Mouse (Mus musculus) heart, postnatal 14 days (tissue): ENCODE results near the gene Rab25. TPM values are rescaled to one million over a fixed set of nuclear protein-coding genes. Genes with fewer than 3 reads are reported as not detected.

ENCODE experiments used
- DNase-seq, 2 experiments: peaks; one replicate each; pipeline ENCODE4 v3.0.0; 2021 to 2022
- intact Hi-C: fragments of 180-260 bp; cut with DNase I; formaldehyde crosslinking; loops from one replicate; pipeline ENCODE4 v1.15.1; 2025
- total RNA-seq, 2 experiments: library from RNA; stranded (reverse); gene quantifications; 2 replicates each; pipeline ENCODE4 v1.2.3; 2021

The Rab25 gene
- total RNA-seq, 2 experiments from 2014 or later, result 0.33 TPM; not detected in 1

DNA sequence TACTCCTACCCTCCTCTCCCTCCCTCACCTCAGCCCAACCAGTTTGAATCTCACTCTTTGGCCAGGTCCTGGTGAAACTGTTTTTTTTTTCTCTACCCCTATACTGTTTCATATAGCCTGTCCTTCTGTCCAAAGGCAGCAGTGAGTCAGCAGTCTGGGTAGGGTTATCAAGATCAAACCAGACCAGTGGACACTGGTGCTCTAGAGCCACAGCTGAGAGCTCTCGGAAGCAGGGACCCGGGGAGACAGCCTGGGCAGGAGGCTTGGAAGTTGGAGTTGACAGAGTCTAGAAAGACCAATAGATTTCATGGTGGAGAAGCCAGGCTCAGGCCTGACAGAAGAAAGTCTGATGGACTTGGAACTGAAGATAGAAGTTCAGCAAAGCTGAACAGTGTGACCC lies 20.5 kb upstream of the Rab25 start:
- intact Hi-C loops, result no loop called here
- DNase-seq, result no peak

DNA sequence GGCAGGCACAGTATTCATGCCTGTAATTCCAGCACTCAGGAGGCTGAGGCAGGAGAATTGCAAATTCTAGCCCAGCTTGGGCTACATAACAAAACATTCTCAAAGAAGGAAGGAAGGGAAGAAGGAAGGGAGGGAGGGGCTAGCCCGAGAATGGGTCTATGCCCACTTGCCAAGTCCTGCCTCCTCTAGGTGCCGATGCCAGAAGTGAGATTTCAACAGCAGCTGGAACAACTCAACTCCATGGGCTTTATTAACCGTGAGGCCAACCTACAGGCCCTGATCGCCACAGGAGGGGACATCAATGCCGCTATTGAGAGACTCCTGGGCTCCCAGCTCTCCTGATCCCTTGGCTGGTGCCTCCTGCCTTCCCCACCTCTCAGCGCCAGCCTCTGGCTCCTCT lies 19.8 kb upstream of the Rab25 start:
- no peak for DNase-seq
- intact Hi-C loops, result no loop called here

DNA sequence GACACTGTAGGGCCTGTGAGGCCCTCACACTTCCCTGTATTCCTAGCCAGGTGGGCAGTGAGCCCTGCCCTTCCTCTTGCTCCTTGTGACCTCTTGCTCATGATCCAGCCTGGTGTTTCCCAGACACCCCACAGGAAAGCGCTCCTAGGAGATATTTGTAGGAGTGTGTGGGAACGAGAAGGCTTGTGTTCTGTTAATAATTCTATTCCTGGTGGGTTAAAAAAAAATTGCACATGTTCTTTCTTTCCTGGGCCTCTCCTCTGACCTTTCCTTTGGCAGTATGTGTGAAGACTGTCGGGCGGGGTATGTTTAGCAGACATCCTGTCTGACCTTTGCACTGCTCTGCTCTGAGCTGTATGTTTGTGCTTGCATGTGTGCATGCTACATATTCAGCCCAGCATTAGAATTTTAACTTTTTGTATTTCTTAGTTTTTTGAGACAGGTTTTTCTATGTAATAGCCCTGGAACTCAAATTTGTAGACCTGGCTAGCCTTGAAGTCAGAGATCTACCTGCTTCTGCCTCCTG lies 18.5 kb upstream of the Rab25 start:
- intact Hi-C loops, result no loop called here
- DNase-seq, result no peak

DNA sequence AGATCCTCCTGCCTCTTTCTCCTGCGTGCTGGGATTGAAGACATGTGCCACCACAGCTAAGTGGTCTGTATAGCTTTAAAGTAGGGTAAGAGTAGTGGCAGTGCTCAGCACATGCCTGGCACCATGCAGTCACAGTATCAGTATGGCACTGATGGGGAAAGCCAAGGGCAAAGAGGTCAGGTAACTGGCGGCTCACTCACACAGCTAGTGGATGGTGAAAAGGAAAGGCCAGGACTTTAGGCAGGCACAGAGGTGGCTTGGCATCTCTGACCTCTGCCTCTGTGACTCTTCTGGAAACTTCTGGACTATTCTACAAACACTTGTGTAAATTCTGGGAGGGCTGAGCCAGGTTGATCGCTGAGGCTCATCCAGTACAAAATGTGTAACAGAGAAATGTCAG lies 18.0 kb upstream of the Rab25 start:
- intact Hi-C loops, result no loop called here
- no peak for DNase-seq

DNA sequence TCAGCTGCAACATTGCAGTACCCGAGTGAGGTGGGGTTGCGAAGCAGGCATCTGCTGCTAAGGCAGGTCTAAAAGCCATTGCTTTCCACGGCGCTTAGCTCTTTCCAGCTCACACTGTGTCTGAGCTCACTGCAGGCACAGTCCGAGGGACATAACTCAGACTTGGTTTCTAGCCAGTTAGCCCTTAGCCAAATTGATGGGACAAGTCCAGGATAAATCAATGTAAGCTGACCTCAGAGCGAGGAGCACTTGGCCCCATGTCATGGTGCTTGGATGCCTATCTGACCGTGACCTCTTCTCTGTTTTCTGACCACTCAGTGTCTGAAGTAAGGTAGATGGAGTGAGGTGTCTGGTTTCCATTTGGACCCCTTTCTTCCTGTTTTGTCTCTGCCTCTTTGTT lies 15.9 kb upstream of the Rab25 start:
- DNase-seq, result no peak
- intact Hi-C loops, result no loop called here

DNA sequence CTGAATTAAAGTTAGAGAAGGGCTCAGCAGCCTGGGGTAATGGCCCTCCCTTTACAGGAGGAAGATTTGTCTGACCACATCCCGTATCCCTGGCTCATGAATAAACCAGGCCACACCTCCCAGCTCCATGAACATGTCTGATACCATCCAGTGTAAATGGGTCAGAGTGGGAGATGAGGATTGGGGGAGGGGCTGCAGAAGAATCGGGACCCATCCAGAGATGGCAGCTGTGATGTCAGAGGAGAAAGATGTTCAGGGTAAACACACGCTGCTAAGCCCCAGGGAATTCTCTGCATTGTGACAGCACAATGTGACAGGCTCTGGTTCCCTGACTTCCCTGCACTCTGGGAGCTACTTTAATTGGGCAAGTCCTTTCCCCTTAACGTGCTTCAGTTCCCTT lies 15.3 kb upstream of the Rab25 start:
- intact Hi-C loops, result no loop called here

DNA sequence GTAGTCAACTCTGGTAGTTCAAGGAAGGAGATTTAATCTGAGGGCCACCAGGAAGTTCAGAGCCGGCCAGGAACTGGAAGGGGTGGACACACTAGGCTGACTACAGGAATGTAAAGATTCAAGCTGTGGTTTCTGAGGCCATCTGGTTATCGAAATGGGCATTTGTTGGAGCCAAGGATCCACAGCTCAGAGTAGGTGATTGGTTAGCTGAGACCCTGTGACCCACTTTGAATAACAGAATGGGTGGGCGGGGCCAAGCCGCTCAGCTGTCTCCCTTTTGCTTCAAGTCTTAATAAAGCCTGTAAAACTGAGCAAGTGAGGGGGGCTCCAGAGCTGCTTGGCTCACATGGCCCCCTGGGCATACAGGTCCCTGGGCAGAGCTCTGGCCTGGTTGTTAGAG lies 13.9 kb upstream of the Rab25 start:
- intact Hi-C loops, result no loop called here
- DNase-seq, result no peak

More for the DNA sequence above, 15.3 kb upstream of the Rab25 start:
- no peak for DNase-seq

DNA sequence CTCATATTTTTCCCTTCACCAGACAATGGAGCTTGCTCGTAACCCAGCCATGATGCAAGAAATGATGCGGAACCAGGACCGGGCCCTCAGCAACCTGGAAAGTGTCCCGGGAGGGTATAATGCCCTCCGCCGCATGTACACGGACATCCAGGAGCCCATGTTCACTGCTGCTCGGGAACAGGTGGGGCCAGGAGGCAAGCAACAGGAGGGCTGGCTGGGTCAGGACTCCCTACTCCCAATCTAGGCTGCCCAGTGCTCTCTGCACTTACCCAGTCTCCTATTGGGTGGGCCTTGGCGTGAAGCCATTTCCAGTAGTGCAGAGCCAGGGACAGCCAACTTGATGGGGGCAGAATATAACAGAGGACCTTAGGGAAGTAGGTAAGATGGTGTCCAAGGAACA lies 11.5 kb upstream of the Rab25 start:
- DNase-seq, result no peak
- intact Hi-C loops, result no loop called here

DNA sequence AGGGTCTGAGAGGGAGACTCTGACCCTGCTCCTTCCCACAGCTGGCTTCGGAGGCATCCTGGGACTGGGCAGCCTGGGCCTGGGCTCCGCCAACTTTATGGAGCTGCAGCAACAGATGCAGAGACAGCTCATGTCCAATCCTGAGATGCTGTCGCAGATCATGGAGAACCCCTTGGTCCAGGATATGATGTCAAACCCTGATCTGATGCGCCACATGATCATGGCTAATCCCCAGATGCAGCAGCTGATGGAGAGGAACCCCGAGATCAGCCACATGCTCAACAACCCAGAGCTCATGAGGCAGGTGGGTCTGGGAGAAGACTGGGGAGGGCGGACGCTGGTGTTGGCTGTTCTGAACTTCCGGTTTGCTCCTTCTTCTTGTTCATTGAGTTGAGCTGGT lies 8.5 kb upstream of the Rab25 start:
- DNase-seq, result no peak
- intact Hi-C loops, result no loop called here

DNA sequence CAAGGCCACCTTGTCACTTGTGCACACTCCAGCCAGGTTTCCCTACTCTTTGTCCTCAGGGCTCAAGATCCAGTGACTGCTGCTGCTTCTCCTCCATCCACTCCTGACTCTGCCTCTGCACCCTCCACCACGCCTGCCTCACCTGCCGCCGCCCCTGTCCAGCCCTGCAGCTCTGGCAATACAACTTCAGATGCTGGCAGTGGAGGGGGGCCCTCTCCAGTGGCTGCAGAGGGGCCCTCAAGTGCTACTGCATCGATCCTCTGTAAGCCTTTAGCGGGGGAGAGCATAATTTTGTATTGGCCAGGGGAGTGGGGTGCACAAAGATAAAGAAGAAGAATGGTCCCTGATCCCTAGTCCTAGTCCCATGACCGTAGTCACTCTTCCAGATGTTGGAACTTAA lies 7.6 kb upstream of the Rab25 start:
- DNase-seq, result no peak
- intact Hi-C loops, result no loop called here

DNA sequence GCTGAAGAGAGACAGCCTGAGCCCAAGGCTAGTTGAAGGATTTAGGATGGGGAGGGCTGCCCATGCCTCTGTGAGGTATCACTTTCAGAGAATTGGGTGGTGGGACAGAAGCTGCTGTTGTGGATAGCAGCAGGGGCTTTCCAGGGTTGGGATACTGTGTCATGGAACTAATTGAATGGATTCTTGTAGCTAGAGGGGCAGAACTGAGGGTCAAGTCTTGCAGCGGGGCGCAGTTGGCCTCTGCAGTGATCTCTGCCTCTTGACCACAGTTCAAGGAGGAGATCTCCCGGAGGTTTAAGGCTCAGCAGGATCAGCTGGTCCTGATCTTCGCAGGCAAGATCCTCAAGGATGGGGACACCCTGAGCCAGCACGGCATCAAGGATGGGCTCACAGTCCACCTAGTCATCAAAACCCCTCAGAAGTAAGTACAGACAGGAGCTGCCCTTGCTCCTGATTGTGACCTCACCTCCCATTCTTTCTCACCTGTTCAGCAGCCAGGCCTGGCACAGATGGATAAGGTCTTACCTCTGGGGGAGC lies 7.0 kb upstream of the Rab25 start:
- intact Hi-C loops, result no loop called here
- no peak for DNase-seq

DNA sequence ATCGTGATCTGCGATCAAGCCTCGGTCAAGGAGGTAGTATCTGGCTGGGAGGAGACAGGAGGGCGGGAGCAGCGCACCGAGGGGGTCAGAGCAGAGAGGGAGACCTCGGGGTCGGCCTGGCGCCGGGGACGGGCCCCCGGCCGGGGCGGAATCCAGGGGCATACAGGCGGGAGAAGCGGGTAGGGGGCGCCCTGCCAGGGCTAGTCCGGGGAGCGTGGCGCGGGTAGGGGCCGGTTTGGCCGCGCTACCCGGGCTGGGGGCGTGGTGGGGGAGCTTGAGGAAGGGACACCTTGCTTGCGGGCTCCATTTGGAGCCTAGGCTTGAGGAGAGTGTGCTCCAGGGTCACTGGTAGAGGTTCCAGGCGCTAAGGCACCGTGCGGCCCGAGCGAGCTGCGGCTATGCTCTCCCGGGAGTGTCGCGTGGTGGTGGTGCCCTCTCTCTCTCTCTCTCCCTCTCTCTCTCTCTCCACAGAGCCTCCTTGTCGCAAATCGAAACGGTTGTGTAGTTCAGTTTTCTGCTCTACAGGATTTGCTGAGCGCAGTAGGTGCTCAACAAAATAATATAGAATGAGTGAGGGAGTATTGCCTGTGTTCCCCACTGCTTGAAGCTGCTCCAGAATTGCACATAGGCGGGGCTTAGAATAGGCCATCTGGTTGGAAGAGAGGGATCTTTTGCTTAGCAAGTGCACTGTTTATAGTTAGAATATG lies 5.9 kb upstream of the Rab25 start:
- DNase-seq, result peak in 1 of 2 experiments; percentile 67
- intact Hi-C loops, result no loop called here

DNA sequence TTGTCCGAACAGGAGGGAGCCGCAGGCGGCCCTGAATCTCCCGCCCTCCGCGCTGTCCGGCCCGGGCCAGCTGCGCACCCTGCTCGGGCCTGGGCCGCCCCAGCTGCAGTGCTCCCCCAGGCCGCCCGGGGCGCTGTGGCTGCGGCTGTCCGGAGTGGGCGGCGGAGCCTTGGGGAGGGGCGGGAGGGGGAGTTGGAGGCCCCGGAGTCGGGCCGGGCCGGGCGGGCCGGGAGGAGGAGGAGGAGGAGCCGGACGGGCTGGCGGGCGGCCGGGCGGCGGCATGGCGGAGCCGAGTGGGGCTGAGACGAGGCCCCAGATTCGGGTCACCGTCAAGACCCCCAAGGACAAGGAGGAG lies 5.4 kb upstream of the Rab25 start, which contains the start of gene Ubqln4:
Ubqln4 (plus strand) TSS at position 234 of the 355 bp plus-strand sequence.
- DNase-seq, result peak; percentile 98
- intact Hi-C loops, result no loop called here

DNA sequence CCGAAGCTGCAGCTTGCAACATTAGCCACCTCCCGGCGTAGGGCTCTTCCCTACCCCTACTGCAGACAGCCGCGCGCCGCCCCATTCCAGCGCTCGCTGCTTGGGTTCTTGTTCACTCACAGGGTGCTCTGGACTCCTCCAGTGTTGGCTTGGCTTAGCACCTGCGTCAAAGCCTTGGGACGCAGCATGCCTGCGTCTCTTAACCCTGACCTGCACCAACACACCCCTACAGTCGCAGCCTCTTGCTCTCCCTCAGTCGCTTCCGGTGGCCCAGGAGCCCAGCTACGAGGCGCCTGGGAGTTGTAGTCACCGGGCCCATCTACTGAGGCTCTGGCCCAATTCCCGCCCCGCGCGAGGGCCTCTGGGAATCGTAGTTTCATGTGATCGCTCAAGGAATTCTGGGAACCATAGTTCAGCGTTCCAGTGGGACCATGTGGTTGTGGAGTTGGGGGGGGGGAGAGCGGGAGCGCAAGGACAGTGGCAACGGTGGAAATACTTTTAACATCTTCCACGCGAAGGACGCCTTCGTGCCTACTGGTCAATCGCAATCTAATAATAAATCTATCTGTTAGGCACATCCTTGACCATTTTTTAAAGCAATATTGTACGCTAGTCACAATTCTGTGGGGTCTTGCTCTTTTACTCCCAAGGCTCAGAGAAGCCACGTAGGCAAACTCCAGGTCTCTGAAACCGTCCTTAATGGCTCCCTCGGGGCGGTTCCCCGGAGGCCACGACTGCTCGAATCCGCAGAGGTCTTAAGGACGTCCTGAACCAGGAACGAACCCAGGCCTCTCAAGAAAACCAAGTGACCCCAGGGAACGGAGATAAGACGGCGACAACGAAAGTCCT lies 4.8 kb upstream of the Rab25 start, which contains the start of gene Lamtor2:
Lamtor2 (minus strand) TSS at position 399 of the 849 bp plus-strand sequence.
- intact Hi-C loops, result no loop called here

DNA sequence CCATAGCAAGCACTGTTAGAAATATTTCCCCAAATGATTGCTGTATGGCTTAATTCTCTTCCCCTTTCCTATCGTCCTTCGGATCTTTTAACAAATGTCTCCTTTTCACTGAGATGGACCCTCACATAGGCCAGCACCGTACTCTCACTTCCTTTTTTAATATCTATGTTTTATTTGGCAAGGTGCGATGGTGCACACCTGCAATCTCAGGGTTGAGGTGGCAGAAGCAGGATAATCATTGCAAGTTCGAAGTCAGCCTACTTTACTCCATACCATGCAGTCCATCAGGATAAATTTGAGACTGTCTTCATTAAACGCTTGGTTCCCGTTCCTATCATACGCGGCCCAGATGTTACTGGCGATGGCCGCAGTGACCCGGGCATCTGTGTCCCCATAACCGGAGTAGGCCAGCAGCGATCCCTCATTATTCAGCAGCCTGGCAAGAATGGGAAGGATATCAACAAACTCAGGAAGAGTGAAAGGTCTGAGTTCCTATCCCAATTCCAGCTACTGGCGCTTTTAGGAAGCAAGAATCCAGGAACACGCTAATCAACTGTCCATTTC lies 4.1 kb upstream of the Rab25 start:
- DNase-seq, result no peak
- intact Hi-C loops, result no loop called here

More for the DNA sequence above, 4.8 kb upstream of the Rab25 start, which contains the start of gene Lamtor2:
- peak; percentile 97 to 98 for DNase-seq

DNA sequence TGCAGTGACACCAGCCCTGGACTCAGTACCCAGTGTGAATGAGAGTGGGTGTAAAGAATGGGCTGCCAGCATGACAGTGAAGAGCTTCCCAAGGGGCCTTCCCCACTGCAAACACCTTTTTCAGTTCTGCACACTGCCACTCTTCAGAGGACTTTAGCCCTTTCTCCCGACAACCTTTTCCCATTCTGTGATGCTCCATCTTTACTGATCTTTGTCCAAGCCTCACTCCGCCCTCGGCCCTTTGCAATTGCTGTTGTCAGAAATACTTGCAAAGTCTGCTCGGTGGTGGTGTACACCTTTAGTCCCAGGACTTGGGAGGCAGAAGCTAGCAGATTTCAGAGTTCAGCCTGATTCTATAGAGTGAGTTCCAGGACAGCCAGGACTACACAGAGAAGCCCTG lies 3.5 kb upstream of the Rab25 start:
- DNase-seq, result no peak

DNA sequence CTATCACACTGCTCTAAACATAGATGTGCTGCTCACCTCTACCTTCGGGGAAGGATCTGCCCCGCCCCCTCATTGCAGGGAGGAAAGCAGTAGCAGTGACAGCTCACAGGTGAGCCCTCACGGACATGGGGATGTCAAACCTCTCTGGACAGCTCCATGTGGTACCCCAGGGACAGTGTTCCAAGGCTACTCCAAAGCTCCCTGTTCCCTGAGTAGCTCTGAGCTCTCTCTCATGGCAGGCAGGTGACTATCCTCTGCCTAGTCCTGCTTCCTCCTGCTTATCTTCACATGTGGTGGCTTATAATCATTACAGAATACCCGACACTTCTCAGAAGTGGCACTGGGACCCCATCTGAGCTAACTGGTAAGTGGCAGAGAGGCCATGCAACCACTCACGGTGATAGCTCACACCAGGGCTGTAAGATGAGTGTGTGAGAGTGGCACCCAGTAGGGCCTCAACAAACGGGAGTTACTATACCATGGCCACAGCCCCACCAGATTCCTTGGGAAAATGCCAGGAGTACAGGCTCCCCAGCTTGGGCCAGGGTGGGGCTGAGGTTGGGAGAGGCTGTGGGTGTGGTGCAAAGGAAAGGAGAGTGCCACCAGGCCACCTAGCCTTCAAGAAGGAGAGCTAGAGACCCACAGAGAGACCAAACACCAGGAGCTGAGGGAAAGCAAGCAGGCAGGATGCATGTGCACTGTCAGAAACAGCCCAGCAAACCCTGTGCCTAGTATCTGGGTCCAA lies 1.3 kb downstream of the Rab25 start:
- intact Hi-C loops, result no loop called here
- DNase-seq, result no peak

More for the DNA sequence above, 3.5 kb upstream of the Rab25 start:
- intact Hi-C loops, result no loop called here

DNA sequence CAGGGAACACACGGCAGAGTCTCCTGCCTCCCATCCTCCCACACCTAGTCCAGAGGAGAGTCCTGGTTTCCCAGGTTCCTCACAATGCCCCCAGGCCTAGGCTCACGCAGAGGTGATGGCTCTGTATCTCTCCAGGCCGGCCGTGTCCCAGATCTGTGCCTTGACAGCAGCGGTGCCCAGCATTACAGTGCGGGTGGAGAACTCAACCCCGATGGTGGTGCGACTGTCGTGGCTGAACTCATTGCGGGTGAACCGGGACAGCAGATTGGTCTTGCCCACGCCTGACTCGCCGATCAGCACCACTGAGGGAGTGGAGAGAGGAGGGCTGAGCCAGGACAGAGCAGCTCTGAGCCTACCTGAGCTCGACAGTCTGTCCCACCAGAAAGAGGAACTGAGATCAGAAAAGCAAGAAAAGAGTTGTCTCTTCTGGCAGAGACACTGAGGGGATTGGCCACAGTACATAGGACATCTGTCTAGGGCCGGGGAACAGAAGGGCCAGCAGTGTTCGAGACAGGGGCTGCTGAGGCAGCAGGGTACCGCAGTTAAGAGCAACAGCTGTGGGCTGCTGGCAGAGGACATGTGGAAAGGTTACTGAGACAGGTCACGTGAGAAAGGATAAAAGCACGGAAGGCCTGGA lies 3.0 kb downstream of the Rab25 start:
- intact Hi-C loops, result no loop called here
- DNase-seq, result no peak

DNA sequence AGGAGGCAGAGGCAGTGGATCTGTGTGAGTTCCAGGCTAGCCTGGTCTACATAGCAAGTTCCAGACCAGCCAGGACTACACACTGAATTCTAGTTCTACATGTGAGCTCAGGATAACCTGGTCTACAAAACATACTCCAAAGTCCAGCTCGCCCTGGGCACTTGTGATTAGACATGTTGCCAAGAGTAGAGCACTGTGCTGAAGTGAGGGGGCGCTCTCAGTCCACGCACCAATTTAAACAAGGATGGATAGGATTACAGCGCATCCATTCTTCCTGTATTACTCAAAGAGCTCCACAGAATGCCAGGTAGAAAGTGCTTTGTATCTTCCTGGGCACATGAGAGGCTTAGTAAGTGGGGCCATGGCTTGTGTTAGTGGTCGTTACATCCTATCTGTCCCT lies 3.6 kb downstream of the Rab25 start:
- DNase-seq, result peak in 1 of 2 experiments; percentile 41
- intact Hi-C loops, result no loop called here
